Mouse (Mus musculus) kidney, adult 2 months (tissue): ENCODE data around the gene Fbxo24.

Experiments
- CTCF ChIP-seq: fragments of 200-500 bp; conservative IDR thresholded peaks from 2 replicates; pipeline ENCODE4 v1.5.1; 2011; ENCODE audit warnings: low read depth, mild to moderate bottlenecking, control low read depth, low read length, moderate library complexity, mixed read lengths; ENCODE audit not compliant: insufficient read depth, insufficient read length
- POLR2A ChIP-seq: fragments of 200-500 bp; IDR thresholded peaks from one replicate; pipeline ENCODE4 v1.6.1; 2011; ENCODE audit warnings: low read depth, low read length, control low read depth

DNA sequence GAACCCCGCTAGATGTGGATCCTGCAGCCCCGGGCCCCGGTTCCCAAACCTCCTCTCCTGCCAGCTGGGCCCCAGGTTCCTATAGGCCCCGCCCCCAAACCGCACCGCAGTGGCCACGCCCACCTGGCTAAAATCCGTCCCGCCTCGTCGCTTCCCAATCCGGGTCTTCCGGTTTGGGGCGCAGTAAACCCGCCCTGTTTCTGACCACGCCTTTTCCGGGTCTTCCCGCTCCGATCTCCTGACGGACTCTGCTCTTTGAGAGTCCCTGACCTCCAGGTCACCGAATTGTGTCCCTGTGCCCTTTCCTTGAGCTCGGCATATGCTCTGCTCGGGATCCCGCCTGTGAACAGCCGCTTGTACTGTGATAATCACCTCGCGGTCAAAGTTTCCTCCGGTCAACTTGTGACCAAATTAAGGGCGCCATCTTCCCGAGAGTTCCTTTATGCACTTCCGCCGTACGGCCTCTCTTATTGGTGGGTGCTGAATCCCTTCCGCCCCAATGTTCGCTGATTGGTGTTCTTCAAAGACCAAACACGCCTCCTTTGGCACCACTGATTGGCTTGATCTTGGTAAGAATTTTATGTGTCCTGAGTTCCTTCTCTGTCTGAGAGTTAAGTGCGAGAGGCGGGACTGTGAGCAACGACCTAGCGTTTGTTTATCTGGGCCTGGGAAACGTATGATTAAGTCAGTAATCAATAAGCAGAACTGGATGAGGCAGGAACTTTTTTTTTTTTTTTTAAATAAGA, 28.0 kb downstream of the Fbxo24 start, which contains the start of gene Mospd3:
- TF ChIP-seq POLR2A: no peak
- TF ChIP-seq CTCF: no peak
